Mouse (Mus musculus) C2C12 (cell line): ENCODE measurements at regions not wholly inside any gene's neighbourhood (a gene's known extent, or its start where the extent isn't known, plus 50 kb on each side); places are given as distances from the start of the nearest gene placed in this dataset.

ENCODE experiments used
- CEBPB ChIP-seq: IDR thresholded peaks from one replicate; pipeline ENCODE4 v1.6.1; 2011; ENCODE audit warnings: low read depth, mild to moderate bottlenecking, control low read depth, moderate library complexity
- CTCF ChIP-seq: IDR thresholded peaks from one replicate; pipeline ENCODE4 v1.5.1; 2011; ENCODE audit not compliant: control insufficient read depth, insufficient read depth, insufficient read length
- MAX ChIP-seq: IDR thresholded peaks from one replicate; pipeline ENCODE4 v1.6.1; 2011; ENCODE audit warnings: mild to moderate bottlenecking, control low read depth
- MYOD1 ChIP-seq: IDR thresholded peaks from one replicate; pipeline ENCODE4 v1.6.1; 2011; ENCODE audit warnings: low read depth; ENCODE audit not compliant: control insufficient read depth, insufficient read length
- MYOG ChIP-seq: IDR thresholded peaks from one replicate; pipeline ENCODE4 v1.6.1; 2011; ENCODE audit not compliant: control insufficient read depth, insufficient read length; ENCODE audit errors: extremely low read depth
- USF1 ChIP-seq: IDR thresholded peaks from one replicate; pipeline ENCODE4 v1.6.1; 2011; ENCODE audit warnings: low read depth, mild to moderate bottlenecking, control low read depth, moderate library complexity

GRCm38 (mm10) chrX:152926991-152927390 lies 79.3 kb upstream of the Usp51 start:
- TF ChIP-seq MYOG = no peak
- TF ChIP-seq CTCF = no peak
- TF ChIP-seq MAX = no peak
- TF ChIP-seq USF1 = no peak
- TF ChIP-seq MYOD1 = no peak
- TF ChIP-seq CEBPB = no peak
